Mouse (Mus musculus): Measurements from ENCODE around the gene Surf1.

Gene Surf1

GRCm38 (mm10) chr2:26915927-26916728 lies at the start of gene Surf1, which contains the start of gene Surf2:
Gene Surf1, minus strand, starts transcription at chr2:26916530.
Gene Surf2, plus strand, starts transcription at chr2:26916367.
- peak; percentile 57 to 69 for DNase-seq (ENCODE audit: low read depth in 1 of 2, low spot score in 2 of 2)

- DNase-seq (ENCODE audit: low read depth in 1 of 2, low spot score in 2 of 2): no peak
Observed at GRCm38 (mm10) chr2:26964724-26965370, 48.5 kb upstream of the Surf1 start.

- peak; percentile 80 to 90 for DNase-seq (ENCODE audit: low read depth in 1 of 2, low spot score in 2 of 2)
Observed at GRCm38 (mm10) chr2:26963923-26964723, 47.8 kb upstream of the Surf1 start, which contains the start of gene Rexo4. Gene Rexo4, minus strand, starts transcription at chr2:26964386.

- DNase-seq (ENCODE audit: low read depth in 1 of 2, low spot score in 2 of 2): no peak
Observed at GRCm38 (mm10) chr2:26960756-26961155, 44.4 kb upstream of the Surf1 start.

- DNase-seq (ENCODE audit: low read depth in 1 of 2, low spot score in 2 of 2): no peak
Observed at GRCm38 (mm10) chr2:26957488-26957859, 41.1 kb upstream of the Surf1 start.

- DNase-seq (ENCODE audit: low read depth in 1 of 2, low spot score in 2 of 2): no peak
Observed at GRCm38 (mm10) chr2:26956811-26957487, 40.6 kb upstream of the Surf1 start.

- DNase-seq (ENCODE audit: low read depth in 1 of 2, low spot score in 2 of 2): no peak
Observed at GRCm38 (mm10) chr2:26954735-26955395, 38.5 kb upstream of the Surf1 start.

- DNase-seq (ENCODE audit: low read depth in 1 of 2, low spot score in 2 of 2): no peak
Observed at GRCm38 (mm10) chr2:26952866-26953265, 36.5 kb upstream of the Surf1 start.

GRCm38 (mm10) chr2:26952193-26952592 lies 35.9 kb upstream of the Surf1 start:
- no peak for DNase-seq (ENCODE audit: low read depth in 1 of 2, low spot score in 2 of 2)

- no peak for DNase-seq (ENCODE audit: low read depth in 1 of 2, low spot score in 2 of 2)
Observed at GRCm38 (mm10) chr2:26951346-26951905, 35.1 kb upstream of the Surf1 start.

GRCm38 (mm10) chr2:26950411-26950810 lies 34.1 kb upstream of the Surf1 start:
- DNase-seq (ENCODE audit: low read depth in 1 of 2, low spot score in 2 of 2): no peak

GRCm38 (mm10) chr2:26943253-26943652 lies 26.9 kb upstream of the Surf1 start:
- DNase-seq (ENCODE audit: low read depth in 1 of 2, low spot score in 2 of 2): no peak

GRCm38 (mm10) chr2:26941539-26941938 lies 25.2 kb upstream of the Surf1 start:
- peak in 1 of 2 experiments; percentile 23 for DNase-seq (ENCODE audit: low read depth in 1 of 2, low spot score in 2 of 2)

GRCm38 (mm10) chr2:26936425-26936824 lies 20.1 kb upstream of the Surf1 start:
- DNase-seq (ENCODE audit: low read depth in 1 of 2, low spot score in 2 of 2): no peak

GRCm38 (mm10) chr2:26935286-26935685 lies 19.0 kb upstream of the Surf1 start:
- no peak for DNase-seq (ENCODE audit: low read depth in 1 of 2, low spot score in 2 of 2)

GRCm38 (mm10) chr2:26933304-26934055 lies 17.1 kb upstream of the Surf1 start, which contains the start of the genes Surf4 and Stkld1:
Gene Surf4, minus strand, starts transcription at chr2:26933928.
Gene Stkld1, plus strand, starts transcription at chr2:26934047.
- peak; percentile 71 to 83 for DNase-seq (ENCODE audit: low read depth in 1 of 2, low spot score in 2 of 2)

GRCm38 (mm10) chr2:26932473-26933303 lies 16.4 kb upstream of the Surf1 start:
- DNase-seq (ENCODE audit: low read depth in 1 of 2, low spot score in 2 of 2): peak in 1 of 2 experiments; percentile 13

GRCm38 (mm10) chr2:26930390-26930789 lies 14.1 kb upstream of the Surf1 start:
- peak in 1 of 2 experiments; percentile 46 for DNase-seq (ENCODE audit: low read depth in 1 of 2, low spot score in 2 of 2)

Measured in monocyte, adult 2 months (primary cell).